Mouse (Mus musculus) gastrocnemius, postnatal 25 days (tissue): ENCODE measurements around the gene Notum. TPM values are rescaled to one million over a fixed set of nuclear protein-coding genes. Genes with fewer than 3 reads are reported as not detected.
A peak's percentile ranks its signal among the peaks of the same experiment; 100 is the strongest.

Experiments
- DNase-seq: peaks from one replicate; pipeline ENCODE4 v3.0.0; 2022
- long read RNA-seq, 2 experiments: library from polyadenylated mRNA; stranded (forward); transcript quantifications; one replicate each; pipeline ENCODE4 v2.0.0; 2021
- total RNA-seq, 2 experiments: library from RNA; stranded (reverse); gene quantifications; 1 replicate in 1 of 2; 2 replicates in 1 of 2; pipeline ENCODE4 v1.2.3; 2021

Gene Notum
- under 1 TPM in 1 of 2 experiments, not detected in 1; 0.18 TPM for total RNA-seq
- long read RNA-seq, experiment 1: 0 reads
- long read RNA-seq, experiment 2: 0 reads

- DNase-seq: no peak
These were observed at the start of gene Notum for GRCm38 (mm10) chr11:120661076-120661460. Notum (minus strand) TSS chr11:120661175.

GRCm38 (mm10) chr11:120710672-120711071, 49.7 kb upstream of the Notum start:
- DNase-seq: no peak

- no peak for DNase-seq
These were observed 48.6 kb upstream of the Notum start for GRCm38 (mm10) chr11:120709551-120709950.

- no peak for DNase-seq
These were observed 47.0 kb upstream of the Notum start for GRCm38 (mm10) chr11:120707969-120708368.

GRCm38 (mm10) chr11:120707225-120707624, 46.2 kb upstream of the Notum start:
- DNase-seq: no peak

GRCm38 (mm10) chr11:120706120-120706519, 45.1 kb upstream of the Notum start:
- no peak for DNase-seq

- DNase-seq: no peak
These were observed 43.7 kb upstream of the Notum start for GRCm38 (mm10) chr11:120704486-120705325.

- no peak for DNase-seq
These were observed 42.9 kb upstream of the Notum start for GRCm38 (mm10) chr11:120703696-120704454.

- peak; percentile 79 for DNase-seq
These were observed 36.8 kb upstream of the Notum start for GRCm38 (mm10) chr11:120697741-120698140.

- DNase-seq: no peak
These were observed 35.6 kb upstream of the Notum start for GRCm38 (mm10) chr11:120696568-120696967.

- DNase-seq: no peak
These were observed 34.7 kb upstream of the Notum start for GRCm38 (mm10) chr11:120695641-120696040.

- no peak for DNase-seq
These were observed 34.2 kb upstream of the Notum start for GRCm38 (mm10) chr11:120695184-120695583.

- DNase-seq: no peak
These were observed 32.5 kb upstream of the Notum start for GRCm38 (mm10) chr11:120693461-120693860.

- DNase-seq: no peak
These were observed 31.6 kb upstream of the Notum start for GRCm38 (mm10) chr11:120692471-120693011.

GRCm38 (mm10) chr11:120689365-120689764, 28.4 kb upstream of the Notum start:
- DNase-seq: no peak

GRCm38 (mm10) chr11:120686650-120687272, 25.8 kb upstream of the Notum start:
- DNase-seq: no peak

GRCm38 (mm10) chr11:120684660-120685059, 23.7 kb upstream of the Notum start:
- DNase-seq: no peak

GRCm38 (mm10) chr11:120684086-120684485, 23.1 kb upstream of the Notum start:
- DNase-seq: peak; percentile 46

- no peak for DNase-seq
These were observed 22.6 kb upstream of the Notum start for GRCm38 (mm10) chr11:120683536-120683935.

- DNase-seq: no peak
These were observed 21.7 kb upstream of the Notum start for GRCm38 (mm10) chr11:120682683-120683082.

GRCm38 (mm10) chr11:120679909-120680308, 18.9 kb upstream of the Notum start:
- DNase-seq: no peak

- DNase-seq: no peak
These were observed 16.0 kb upstream of the Notum start for GRCm38 (mm10) chr11:120676951-120677350.
